Mouse (Mus musculus): Measurements from ENCODE around the gene Olfr649. TPM values are rescaled to one million over a fixed set of nuclear protein-coding genes. Genes with fewer than 3 reads are reported as not detected.

Gene Olfr649
- polyA plus RNA-seq, 1 experiment from 2014 or later, result not detected

- ATAC-seq (ENCODE audit: insufficient number of reproducible peaks, insufficient read depth, low FRiP score, low read depth), result no peak
- Histone ChIP-seq H3K9me3 (ENCODE audit: control insufficient read depth, low read length) (no peaks in the 10 kb centered on the region), H3K27ac (replicated peaks in 1 of 2; ENCODE audit: control insufficient read depth in 1 of 2, insufficient read depth in 1 of 2, low read depth in 2 of 2, low read length in 2 of 2) (no peak overlapping the region), H3K4me3 (ENCODE audit: control insufficient read depth in 1 of 2, insufficient read depth in 1 of 2, low read depth in 1 of 2, low read length in 2 of 2) (no peak overlapping the region), H3K9ac (ENCODE audit: low read length) (no peak overlapping the region), H3K4me2 (ENCODE audit: low read length) (no peak overlapping the region), H3K36me3 (ENCODE audit: control insufficient read depth, insufficient read depth, low read length) (no peaks in the 10 kb centered on the region), H3K4me1 (ENCODE audit: control insufficient read depth in 2 of 2, insufficient read depth in 2 of 2, low read length in 2 of 2) (peaks cover 0 to 5% of the 10 kb centered on the region in 2 experiments; a peak in 1 of 4 replicates), H3K27me3 (ENCODE audit: control insufficient read depth, insufficient read depth, low read length) (no peaks in the 10 kb centered on the region)
- WGBS, result 27% methylated on average over 1 of the region's 1 CpGs
Observed at GRCm38 (mm10) chr7:104216011-104216535, 20.3 kb upstream of the Olfr649 start.

- Histone ChIP-seq H3K9ac (ENCODE audit: low read length) (no peak overlapping the region), H3K9me3 (ENCODE audit: control insufficient read depth, low read length) (no peaks in the 10 kb centered on the region), H3K27ac (replicated peaks in 1 of 2; ENCODE audit: control insufficient read depth in 1 of 2, insufficient read depth in 1 of 2, low read depth in 2 of 2, low read length in 2 of 2) (no peak overlapping the region), H3K36me3 (ENCODE audit: control insufficient read depth, insufficient read depth, low read length) (no peaks in the 10 kb centered on the region), H3K4me2 (ENCODE audit: low read length) (no peak overlapping the region), H3K27me3 (ENCODE audit: control insufficient read depth, insufficient read depth, low read length) (no peaks in the 10 kb centered on the region), H3K4me3 (ENCODE audit: control insufficient read depth in 1 of 2, insufficient read depth in 1 of 2, low read depth in 1 of 2, low read length in 2 of 2) (no peak overlapping the region), H3K4me1 (ENCODE audit: control insufficient read depth in 2 of 2, insufficient read depth in 2 of 2, low read length in 2 of 2) (no peaks in the 10 kb centered on the region)
- 90% methylated on average over 7 of the region's 7 CpGs for WGBS
- no peak for ATAC-seq (ENCODE audit: insufficient number of reproducible peaks, insufficient read depth, low FRiP score, low read depth)
Observed at GRCm38 (mm10) chr7:104206197-104206596, 10.4 kb upstream of the Olfr649 start.

- Histone ChIP-seq H3K27ac (replicated peaks in 1 of 2; ENCODE audit: control insufficient read depth in 1 of 2, insufficient read depth in 1 of 2, low read depth in 2 of 2, low read length in 2 of 2) (no peak overlapping the region), H3K9me3 (ENCODE audit: control insufficient read depth, low read length) (no peaks in the 10 kb centered on the region), H3K4me1 (ENCODE audit: control insufficient read depth in 2 of 2, insufficient read depth in 2 of 2, low read length in 2 of 2) (no peaks in the 10 kb centered on the region), H3K4me3 (ENCODE audit: control insufficient read depth in 1 of 2, insufficient read depth in 1 of 2, low read depth in 1 of 2, low read length in 2 of 2) (no peak overlapping the region), H3K9ac (ENCODE audit: low read length) (no peak overlapping the region), H3K36me3 (ENCODE audit: control insufficient read depth, insufficient read depth, low read length) (no peaks in the 10 kb centered on the region), H3K27me3 (ENCODE audit: control insufficient read depth, insufficient read depth, low read length) (no peaks in the 10 kb centered on the region), H3K4me2 (ENCODE audit: low read length) (no peak overlapping the region)
- 5% methylated on average over 5 of the region's 5 CpGs for WGBS
- no peak for ATAC-seq (ENCODE audit: insufficient number of reproducible peaks, insufficient read depth, low FRiP score, low read depth)
Observed at GRCm38 (mm10) chr7:104199822-104200221, 4.0 kb upstream of the Olfr649 start.

- H3K9me3 ChIP-seq (ENCODE audit: control insufficient read depth, low read length), result no peaks in the 10 kb centered on the region
- H3K4me3 ChIP-seq (ENCODE audit: control insufficient read depth in 1 of 2, insufficient read depth in 1 of 2, low read depth in 1 of 2, low read length in 2 of 2), result no peak overlapping the region
- WGBS, result 49% methylated on average over 9 of the region's 9 CpGs
- H3K27me3 ChIP-seq (ENCODE audit: control insufficient read depth, insufficient read depth, low read length), result no peaks in the 10 kb centered on the region
- no peak for ATAC-seq (ENCODE audit: insufficient number of reproducible peaks, insufficient read depth, low FRiP score, low read depth)
- H3K4me1 ChIP-seq (ENCODE audit: control insufficient read depth in 2 of 2, insufficient read depth in 2 of 2, low read length in 2 of 2), result no peaks in the 10 kb centered on the region
- H3K9ac ChIP-seq (ENCODE audit: low read length), result no peak overlapping the region
- no peak overlapping the region for H3K4me2 ChIP-seq (ENCODE audit: low read length)
- no peak overlapping the region for H3K27ac ChIP-seq (replicated peaks in 1 of 2; ENCODE audit: control insufficient read depth in 1 of 2, insufficient read depth in 1 of 2, low read depth in 2 of 2, low read length in 2 of 2)
- H3K36me3 ChIP-seq (ENCODE audit: control insufficient read depth, insufficient read depth, low read length), result no peaks in the 10 kb centered on the region
Observed at GRCm38 (mm10) chr7:104191275-104191674, 4.5 kb downstream of the Olfr649 start.

GRCm38 (mm10) chr7:104183292-104183691 is 12.5 kb downstream of the Olfr649 start, which contains the start of gene Olfr648:
Gene Olfr648 (minus strand): TSS chr7:104183392.
- no peaks in the 10 kb centered on the region for H3K4me1 ChIP-seq (ENCODE audit: control insufficient read depth in 2 of 2, insufficient read depth in 2 of 2, low read length in 2 of 2)
- H3K4me3 ChIP-seq (ENCODE audit: control insufficient read depth in 1 of 2, insufficient read depth in 1 of 2, low read depth in 1 of 2, low read length in 2 of 2), result no peak within 1 kb of the TSS
- no peak within 1 kb of the TSS for H3K27ac ChIP-seq (replicated peaks in 1 of 2; ENCODE audit: control insufficient read depth in 1 of 2, insufficient read depth in 1 of 2, low read depth in 2 of 2, low read length in 2 of 2)
- no peaks in the 10 kb centered on the region for H3K36me3 ChIP-seq (ENCODE audit: control insufficient read depth, insufficient read depth, low read length)
- no peak within 1 kb of the TSS for H3K9ac ChIP-seq (ENCODE audit: low read length)
- no peak within 1 kb of the TSS for H3K4me2 ChIP-seq (ENCODE audit: low read length)
- ATAC-seq (ENCODE audit: insufficient number of reproducible peaks, insufficient read depth, low FRiP score, low read depth), result no peak
- no peaks in the 10 kb centered on the region for H3K27me3 ChIP-seq (ENCODE audit: control insufficient read depth, insufficient read depth, low read length)
- no peaks in the 10 kb centered on the region for H3K9me3 ChIP-seq (ENCODE audit: control insufficient read depth, low read length)
- 73% methylated on average over 2 of the region's 2 CpGs for WGBS

- Histone ChIP-seq H3K36me3 (ENCODE audit: control insufficient read depth, insufficient read depth, low read length) (no peaks in the 10 kb centered on the region), H3K27ac (replicated peaks in 1 of 2; ENCODE audit: control insufficient read depth in 1 of 2, insufficient read depth in 1 of 2, low read depth in 2 of 2, low read length in 2 of 2) (no peak overlapping the region), H3K4me3 (ENCODE audit: control insufficient read depth in 1 of 2, insufficient read depth in 1 of 2, low read depth in 1 of 2, low read length in 2 of 2) (no peak overlapping the region), H3K9me3 (ENCODE audit: control insufficient read depth, low read length) (no peaks in the 10 kb centered on the region), H3K4me1 (ENCODE audit: control insufficient read depth in 2 of 2, insufficient read depth in 2 of 2, low read length in 2 of 2) (no peaks in the 10 kb centered on the region), H3K27me3 (ENCODE audit: control insufficient read depth, insufficient read depth, low read length) (no peaks in the 10 kb centered on the region), H3K9ac (ENCODE audit: low read length) (no peak overlapping the region), H3K4me2 (ENCODE audit: low read length) (no peak overlapping the region)
- ATAC-seq (ENCODE audit: insufficient number of reproducible peaks, insufficient read depth, low FRiP score, low read depth), result no peak
- WGBS, result 78% methylated on average over 1 of the region's 1 CpGs
Observed at GRCm38 (mm10) chr7:104179074-104179473, 16.7 kb downstream of the Olfr649 start.

- Histone ChIP-seq H3K4me3 (ENCODE audit: control insufficient read depth in 1 of 2, insufficient read depth in 1 of 2, low read depth in 1 of 2, low read length in 2 of 2) (no peak overlapping the region), H3K4me2 (ENCODE audit: low read length) (no peak overlapping the region), H3K36me3 (ENCODE audit: control insufficient read depth, insufficient read depth, low read length) (no peaks in the 10 kb centered on the region), H3K9me3 (ENCODE audit: control insufficient read depth, low read length) (no peaks in the 10 kb centered on the region), H3K27ac (replicated peaks in 1 of 2; ENCODE audit: control insufficient read depth in 1 of 2, insufficient read depth in 1 of 2, low read depth in 2 of 2, low read length in 2 of 2) (no peak overlapping the region), H3K27me3 (ENCODE audit: control insufficient read depth, insufficient read depth, low read length) (no peaks in the 10 kb centered on the region), H3K9ac (ENCODE audit: low read length) (no peak overlapping the region), H3K4me1 (ENCODE audit: control insufficient read depth in 2 of 2, insufficient read depth in 2 of 2, low read length in 2 of 2) (no peaks in the 10 kb centered on the region)
- WGBS, result 70% methylated on average over 5 of the region's 5 CpGs
- no peak for ATAC-seq (ENCODE audit: insufficient number of reproducible peaks, insufficient read depth, low FRiP score, low read depth)
Observed at GRCm38 (mm10) chr7:104178422-104179054, 17.2 kb downstream of the Olfr649 start.

GRCm38 (mm10) chr7:104175085-104175484 is 20.7 kb downstream of the Olfr649 start:
- H3K4me2 ChIP-seq (ENCODE audit: low read length), result no peak overlapping the region
- H3K4me3 ChIP-seq (ENCODE audit: control insufficient read depth in 1 of 2, insufficient read depth in 1 of 2, low read depth in 1 of 2, low read length in 2 of 2), result no peak overlapping the region
- WGBS, result 75% methylated on average over 1 of the region's 1 CpGs
- no peaks in the 10 kb centered on the region for H3K4me1 ChIP-seq (ENCODE audit: control insufficient read depth in 2 of 2, insufficient read depth in 2 of 2, low read length in 2 of 2)
- no peaks in the 10 kb centered on the region for H3K9me3 ChIP-seq (ENCODE audit: control insufficient read depth, low read length)
- no peaks in the 10 kb centered on the region for H3K27me3 ChIP-seq (ENCODE audit: control insufficient read depth, insufficient read depth, low read length)
- no peaks in the 10 kb centered on the region for H3K36me3 ChIP-seq (ENCODE audit: control insufficient read depth, insufficient read depth, low read length)
- no peak overlapping the region for H3K27ac ChIP-seq (replicated peaks in 1 of 2; ENCODE audit: control insufficient read depth in 1 of 2, insufficient read depth in 1 of 2, low read depth in 2 of 2, low read length in 2 of 2)
- ATAC-seq (ENCODE audit: insufficient number of reproducible peaks, insufficient read depth, low FRiP score, low read depth), result no peak
- no peak overlapping the region for H3K9ac ChIP-seq (ENCODE audit: low read length)

Measured in heart, embryonic 14.5 days (tissue).